Mouse (Mus musculus): ENCODE results near the gene Nanos2.

The Nanos2 gene

GRCm38 (mm10) chr7:18990601-18991295, 3.5 kb downstream of the Nanos2 start, which contains the start of gene Mypop:
Gene Mypop, plus strand, starts transcription at chr7:18991245.
- peak; percentile 92 to 94 for DNase-seq (ENCODE audit: low read depth in 1 of 2, low spot score in 2 of 2)

- no peak for DNase-seq (ENCODE audit: low read depth in 1 of 2, low spot score in 2 of 2)
These were observed 4.6 kb downstream of the Nanos2 start for GRCm38 (mm10) chr7:18991660-18992293.

DNA sequence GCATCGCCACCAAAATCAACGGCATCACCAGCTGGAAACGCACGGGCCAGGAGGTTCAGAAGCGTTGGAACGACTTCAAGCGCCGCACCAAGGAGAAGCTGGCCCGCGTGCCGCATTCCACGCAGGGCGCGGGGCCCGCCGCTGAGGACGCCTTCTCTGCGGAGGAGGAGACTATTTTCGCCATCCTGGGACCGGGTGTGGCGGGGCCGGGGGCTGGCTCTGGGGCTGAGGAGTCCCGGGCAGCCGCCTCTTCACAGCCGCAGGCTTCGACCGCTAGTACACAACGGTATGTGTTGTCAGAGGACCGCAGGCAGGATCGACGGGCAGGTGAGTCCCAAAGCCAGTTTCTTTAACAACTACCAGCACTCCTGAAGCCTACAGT, 5.1 kb downstream of the Nanos2 start:
- DNase-seq (ENCODE audit: low read depth in 1 of 2, low spot score in 2 of 2) = no peak

GRCm38 (mm10) chr7:18993036-18993435, 5.8 kb downstream of the Nanos2 start:
- no peak for DNase-seq (ENCODE audit: low read depth in 1 of 2, low spot score in 2 of 2)

- no peak for DNase-seq (ENCODE audit: low read depth in 1 of 2, low spot score in 2 of 2)
These were observed 11.6 kb downstream of the Nanos2 start for GRCm38 (mm10) chr7:18998835-18999234.

- DNase-seq (ENCODE audit: low read depth in 1 of 2, low spot score in 2 of 2) = no peak
These were observed 13.2 kb downstream of the Nanos2 start for GRCm38 (mm10) chr7:19000421-19000820.

DNA sequence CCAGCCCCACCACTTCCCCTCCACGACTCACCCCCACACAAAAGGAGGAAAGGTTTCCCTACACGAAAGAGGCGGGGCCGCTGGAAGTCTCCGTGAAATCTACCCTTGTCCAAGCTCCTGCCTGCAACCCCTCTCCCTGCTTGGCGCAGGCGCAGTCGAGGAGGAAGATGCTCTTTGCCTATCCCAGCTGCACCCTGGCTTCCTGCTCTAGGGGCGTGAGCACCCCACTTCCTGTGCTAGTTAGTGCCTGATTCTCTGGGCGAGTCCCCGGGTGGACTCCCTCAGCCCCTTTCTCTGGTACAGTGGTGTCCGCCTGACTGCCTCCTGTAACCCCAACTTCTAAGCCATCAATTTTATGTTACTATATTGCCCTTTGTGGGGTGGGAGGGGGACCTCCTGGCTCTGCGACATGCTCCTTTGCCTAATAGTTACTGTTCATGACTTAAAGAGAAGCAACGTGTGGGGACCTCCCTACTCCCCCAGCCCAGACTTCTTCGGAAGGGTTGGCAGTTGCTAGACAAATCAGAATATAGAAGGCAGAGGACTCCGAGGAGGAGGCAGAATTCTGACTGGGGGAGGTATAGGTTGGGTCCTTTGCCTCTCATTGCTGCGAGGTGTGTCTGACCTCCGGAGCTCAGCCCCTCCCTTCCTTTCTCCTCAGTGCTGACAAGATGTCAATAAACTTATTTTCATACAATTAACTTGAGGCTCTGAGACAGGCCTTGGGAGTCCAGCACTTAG, 14.0 kb downstream of the Nanos2 start:
- DNase-seq (ENCODE audit: low read depth in 1 of 2, low spot score in 2 of 2) = no peak

GRCm38 (mm10) chr7:19001807-19002085, 14.5 kb downstream of the Nanos2 start:
- DNase-seq (ENCODE audit: low read depth in 1 of 2, low spot score in 2 of 2) = no peak

GRCm38 (mm10) chr7:19002115-19002514, 14.9 kb downstream of the Nanos2 start:
- no peak for DNase-seq (ENCODE audit: low read depth in 1 of 2, low spot score in 2 of 2)

DNA sequence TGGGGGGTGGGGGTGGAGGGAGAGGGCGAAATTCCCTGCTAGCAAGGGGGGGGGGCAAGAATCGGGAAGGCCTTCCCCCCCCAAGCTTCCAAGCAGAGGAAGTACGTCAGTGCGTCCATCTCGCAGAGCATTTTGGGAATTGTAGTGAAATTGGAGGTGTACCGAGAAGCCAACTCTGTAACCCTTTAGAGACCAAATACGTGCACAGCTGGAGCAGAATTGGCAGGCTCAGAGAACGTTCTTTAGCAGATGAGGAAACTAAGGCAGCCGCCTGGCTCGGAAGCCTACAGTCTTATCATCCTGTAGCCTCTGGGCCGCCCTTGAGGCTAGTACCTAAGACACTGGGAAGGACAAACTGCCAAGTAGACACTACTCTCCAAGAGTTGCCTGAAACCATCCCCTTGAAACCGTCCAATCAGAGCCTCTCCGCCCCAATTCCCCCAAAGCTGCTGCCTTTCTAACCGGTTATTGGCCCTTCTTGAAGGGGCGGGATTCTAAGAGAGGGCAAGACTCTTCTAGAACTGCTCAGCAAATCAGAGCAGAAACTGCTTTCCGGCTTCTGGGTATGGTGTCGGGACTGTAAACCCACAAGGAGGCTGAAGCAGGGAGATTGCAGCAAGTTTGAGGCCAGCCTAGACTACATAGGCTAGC, 15.8 kb downstream of the Nanos2 start:
- no peak for DNase-seq (ENCODE audit: low read depth in 1 of 2, low spot score in 2 of 2)

DNA sequence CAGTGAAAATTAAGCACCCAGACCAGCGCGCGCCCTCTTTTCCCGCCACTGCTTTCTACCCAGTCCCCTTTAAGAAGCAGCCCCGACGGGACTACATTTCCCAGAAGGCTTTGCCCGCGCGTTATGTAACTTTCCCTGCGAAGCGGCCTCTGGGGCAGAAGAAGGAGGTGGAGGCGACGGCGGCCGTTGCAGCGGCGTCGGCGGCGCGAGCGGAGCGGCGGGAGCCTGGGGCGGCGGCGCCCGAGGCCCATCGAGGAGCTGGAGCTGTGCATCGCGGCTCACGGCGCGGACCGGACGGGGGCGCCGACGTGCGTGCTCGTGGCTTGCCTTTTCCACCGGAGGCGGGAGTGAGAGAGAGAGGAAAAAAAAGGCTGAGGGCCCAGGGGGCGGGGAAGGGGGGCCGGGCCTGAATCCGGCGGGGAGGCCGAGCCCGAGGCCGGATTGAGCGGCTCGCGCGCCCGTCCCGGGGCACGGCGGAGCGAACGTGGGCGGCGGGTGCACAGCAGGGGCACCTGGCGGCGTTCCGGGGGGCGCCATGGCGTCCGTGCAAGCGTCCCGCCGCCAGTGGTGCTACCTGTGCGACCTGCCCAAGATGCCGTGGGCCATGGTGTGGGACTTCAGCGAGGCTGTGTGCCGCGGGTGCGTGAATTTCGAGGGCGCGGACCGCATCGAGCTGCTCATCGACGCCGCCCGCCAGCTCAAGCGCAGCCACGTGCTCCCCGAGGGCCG, 16.9 kb downstream of the Nanos2 start, which contains the start of gene Irf2bp1:
Gene Irf2bp1 (plus strand): TSS at position 143 of the 729 bp plus-strand sequence.
- DNase-seq (ENCODE audit: low read depth in 1 of 2, low spot score in 2 of 2) = peak; percentile 76 to 84

- DNase-seq (ENCODE audit: low read depth in 1 of 2, low spot score in 2 of 2) = no peak
These were observed 17.5 kb downstream of the Nanos2 start for GRCm38 (mm10) chr7:19004631-19005079.

DNA sequence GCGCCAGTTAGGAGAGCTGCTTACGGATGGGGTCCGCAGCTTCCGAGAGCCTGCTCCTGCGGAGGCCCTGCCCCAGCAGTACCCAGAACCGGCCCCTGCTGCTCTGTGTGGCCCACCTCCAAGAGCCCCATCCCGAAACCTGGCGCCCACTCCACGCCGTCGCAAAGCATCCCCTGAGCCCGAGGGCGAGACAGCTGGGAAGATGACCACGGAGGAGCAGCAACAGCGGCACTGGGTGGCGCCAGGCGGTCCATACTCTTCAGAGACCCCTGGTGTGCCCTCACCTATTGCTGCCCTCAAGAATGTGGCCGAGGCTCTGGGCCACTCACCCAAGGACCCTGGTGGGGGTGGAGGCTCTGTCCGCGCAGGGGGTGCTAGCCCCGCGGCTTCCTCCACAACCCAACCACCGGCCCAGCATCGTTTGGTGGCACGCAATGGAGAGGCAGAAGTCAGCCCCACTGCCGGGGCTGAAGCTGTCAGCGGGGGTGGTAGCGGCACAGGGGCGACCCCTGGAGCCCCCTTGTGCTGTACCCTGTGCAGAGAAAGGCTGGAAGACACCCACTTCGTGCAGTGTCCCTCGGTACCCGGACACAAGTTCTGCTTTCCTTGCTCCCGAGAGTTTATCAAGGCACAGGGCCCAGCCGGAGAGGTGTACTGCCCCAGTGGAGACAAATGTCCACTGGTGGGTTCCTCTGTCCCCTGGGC, 18.4 kb downstream of the Nanos2 start:
- DNase-seq (ENCODE audit: low read depth in 1 of 2, low spot score in 2 of 2) = no peak

DNA sequence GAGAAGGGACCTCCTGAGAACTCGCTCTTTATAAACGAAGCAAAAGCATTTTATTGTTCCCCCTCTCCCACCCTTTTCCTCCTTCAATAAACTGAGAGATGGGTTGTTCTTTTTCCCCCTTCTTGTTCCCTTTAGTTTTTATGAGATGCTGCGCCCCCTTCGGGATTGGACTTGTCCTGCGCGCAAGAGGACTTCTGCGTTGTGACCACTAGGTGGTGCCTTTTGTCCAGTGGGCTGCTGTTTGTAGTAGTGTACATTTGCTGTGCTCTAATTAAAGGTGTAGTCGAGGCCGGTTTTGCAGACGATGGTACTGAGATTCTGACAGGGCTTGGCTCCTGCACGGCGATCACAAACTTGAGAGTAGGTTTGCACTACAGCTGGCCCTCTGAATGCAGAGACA, 19.3 kb downstream of the Nanos2 start:
- peak in 1 of 2 experiments; percentile 76 for DNase-seq (ENCODE audit: low read depth in 1 of 2, low spot score in 2 of 2)

GRCm38 (mm10) chr7:19007026-19007977, 20.1 kb downstream of the Nanos2 start:
- DNase-seq (ENCODE audit: low read depth in 1 of 2, low spot score in 2 of 2) = no peak

DNA sequence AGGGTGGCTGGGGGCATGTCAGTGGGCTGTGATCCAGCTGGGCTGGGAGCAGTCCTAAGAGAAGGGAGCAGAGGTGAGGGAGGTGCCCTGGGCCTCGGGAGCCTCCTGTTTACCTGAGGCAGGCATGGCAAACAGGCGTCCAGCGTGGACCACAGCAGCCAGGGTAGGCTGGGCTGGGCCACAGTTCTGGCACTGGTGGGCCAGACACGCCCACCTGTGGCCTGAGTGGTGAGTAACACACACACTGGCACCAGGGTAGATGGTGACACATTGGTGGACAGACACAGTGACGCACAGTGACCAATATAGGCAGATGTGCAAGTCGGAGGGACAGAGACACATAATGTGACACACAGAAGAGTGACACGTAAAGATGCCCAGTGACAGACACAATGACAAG, 23.4 kb downstream of the Nanos2 start:
- DNase-seq (ENCODE audit: low read depth in 1 of 2, low spot score in 2 of 2) = no peak

DNA sequence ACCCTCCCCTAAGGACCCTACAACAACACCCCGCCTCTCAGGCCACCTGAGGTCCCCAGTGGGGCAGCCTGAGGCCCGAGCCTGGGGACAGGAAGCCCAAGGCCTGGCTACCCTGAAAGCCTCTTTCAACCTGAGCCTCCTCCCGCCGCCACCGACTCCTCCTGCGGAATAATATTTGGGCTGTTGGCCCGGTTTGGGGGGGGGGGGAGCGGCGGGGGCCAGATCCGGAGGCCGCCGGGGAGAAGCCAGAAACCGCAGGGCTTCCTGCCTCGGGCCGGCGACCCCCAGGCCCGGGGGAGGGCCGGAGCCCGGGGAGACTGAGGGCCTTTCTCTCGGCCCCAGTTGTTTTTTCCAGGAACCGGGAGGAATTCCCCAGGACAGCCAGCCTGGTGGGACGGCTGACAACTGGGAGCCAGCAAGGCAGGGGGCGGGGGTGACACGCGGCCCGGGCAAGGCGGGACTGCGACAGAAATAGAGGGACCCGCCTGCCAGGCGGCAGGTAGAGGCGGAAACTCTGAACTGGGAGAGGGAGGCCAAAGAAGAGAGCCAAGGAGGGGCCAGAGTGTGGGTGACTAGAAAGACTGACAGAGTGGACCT, 24.9 kb downstream of the Nanos2 start:
- DNase-seq (ENCODE audit: low read depth in 1 of 2, low spot score in 2 of 2) = no peak

- no peak for DNase-seq (ENCODE audit: low read depth in 1 of 2, low spot score in 2 of 2)
These were observed 25.7 kb downstream of the Nanos2 start for GRCm38 (mm10) chr7:19012882-19013281.

GRCm38 (mm10) chr7:19014452-19014851, 27.3 kb downstream of the Nanos2 start:
- DNase-seq (ENCODE audit: low read depth in 1 of 2, low spot score in 2 of 2) = no peak
